Comparison of ENCODE assay signal across 1 mouse cellular context in the genomic region with DNA sequence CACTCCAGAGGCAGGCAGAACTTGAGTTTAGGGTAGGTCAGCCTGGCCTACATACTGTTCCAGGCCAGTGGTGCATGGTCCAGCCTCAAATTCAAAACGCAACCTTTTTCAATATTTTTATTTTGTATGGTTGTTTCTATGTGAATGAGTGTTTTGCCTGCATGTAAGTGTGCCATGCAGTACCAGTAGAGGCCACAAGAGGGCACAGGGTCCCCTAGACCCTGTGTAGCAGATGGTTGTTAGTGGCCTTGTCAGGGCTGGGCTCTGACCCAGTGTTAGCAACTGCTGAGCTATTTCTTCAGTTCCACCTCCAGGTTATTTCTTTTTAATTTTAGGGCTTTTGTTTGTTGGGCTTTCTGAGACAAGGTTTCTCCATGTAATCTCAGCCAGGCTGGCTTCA.
TF ChIP-seq lines count a peak whose summit lies in the region.

No protein-coding gene starts in this region.

TF ChIP-seq in C2C12, 6 proteins besides CTCF, POLR2A, EP300 and RAD21:
- no peak for TF ChIP-seq FOSL1 (IDR thresholded peaks at IDR 0.05; ENCODE audit: insufficient read depth, low read length, poor library complexity, severe bottlenecking)
- peak; percentile 16 for TF ChIP-seq MAX (IDR thresholded peaks at IDR 0.05)
